Mouse (Mus musculus): Measurements from ENCODE around the gene Ltbp3. TPM values are rescaled to one million over a fixed set of nuclear protein-coding genes. Genes with fewer than 3 reads are reported as not detected.

Gene Ltbp3
- polyA plus RNA-seq, 1 experiment = 11.4 TPM

DNA sequence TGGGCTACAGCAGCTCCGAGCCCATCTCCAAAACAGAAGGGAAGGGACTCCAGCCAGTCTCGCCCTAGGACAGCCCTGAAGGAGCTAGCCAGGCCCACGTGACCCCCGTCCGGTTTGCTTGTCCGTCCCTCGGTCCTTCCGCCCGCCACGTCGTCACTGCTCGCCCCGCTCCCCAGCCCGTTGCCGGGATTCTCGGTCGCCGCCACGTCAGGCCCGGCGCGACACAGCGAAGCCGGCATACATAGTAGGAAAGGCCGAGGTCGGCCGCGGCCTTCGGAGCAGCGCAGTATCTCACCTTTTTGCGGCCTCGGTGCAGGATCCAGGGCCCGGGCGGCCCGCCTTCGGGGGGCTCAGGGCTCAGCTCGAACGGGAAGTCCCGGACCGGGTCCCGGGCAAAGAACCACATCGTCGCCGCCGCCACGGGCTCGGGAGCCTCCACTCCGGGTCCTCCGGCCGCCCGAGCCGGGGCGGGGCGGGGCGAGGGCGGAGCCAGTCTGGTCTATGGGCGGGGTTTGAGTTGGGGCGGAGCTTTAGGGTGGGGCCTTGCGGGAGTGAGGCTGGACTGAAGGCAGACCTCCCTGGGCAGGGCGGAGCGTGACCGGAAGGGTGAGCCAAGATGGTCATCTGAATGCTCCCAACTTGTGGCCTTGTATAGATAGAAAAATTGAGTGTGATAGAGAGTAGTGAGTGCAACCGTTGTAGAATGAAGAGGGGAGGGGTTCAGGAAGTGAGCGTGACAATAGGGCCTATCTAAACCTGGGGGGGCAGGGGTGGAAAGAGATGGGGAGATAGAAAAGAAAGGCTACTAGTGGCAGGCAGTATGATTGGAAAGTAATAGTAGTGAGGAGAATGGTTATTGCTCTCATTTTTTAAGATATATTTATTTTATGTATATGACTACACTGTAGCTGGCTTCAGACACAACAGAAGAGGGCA lies 30.5 kb downstream of the Ltbp3 start, which contains the start of gene Scyl1:
TSS of gene Scyl1 (minus strand) at position 495 of the 936 bp plus-strand sequence.
- H3K27ac ChIP-seq (ENCODE audit: insufficient read depth, low read depth, low read length) = peak within 1 kb of the TSS; percentile 79
- H3K4me1 ChIP-seq (ENCODE audit: control insufficient read depth, insufficient read depth, low read length) = peaks cover 8% of the 10 kb centered on the region
- peak within 1 kb of the TSS; percentile 80 for H3K4me3 ChIP-seq (ENCODE audit: insufficient read depth, low read length)
- TF ChIP-seq POLR2A (IDR thresholded peaks at IDR 0.05; ENCODE audit: borderline replicate concordance, low read depth, low read length) (no peak), CTCF (IDR thresholded peaks at IDR 0.05; ENCODE audit: low read depth, low read length) (no peak)

DNA sequence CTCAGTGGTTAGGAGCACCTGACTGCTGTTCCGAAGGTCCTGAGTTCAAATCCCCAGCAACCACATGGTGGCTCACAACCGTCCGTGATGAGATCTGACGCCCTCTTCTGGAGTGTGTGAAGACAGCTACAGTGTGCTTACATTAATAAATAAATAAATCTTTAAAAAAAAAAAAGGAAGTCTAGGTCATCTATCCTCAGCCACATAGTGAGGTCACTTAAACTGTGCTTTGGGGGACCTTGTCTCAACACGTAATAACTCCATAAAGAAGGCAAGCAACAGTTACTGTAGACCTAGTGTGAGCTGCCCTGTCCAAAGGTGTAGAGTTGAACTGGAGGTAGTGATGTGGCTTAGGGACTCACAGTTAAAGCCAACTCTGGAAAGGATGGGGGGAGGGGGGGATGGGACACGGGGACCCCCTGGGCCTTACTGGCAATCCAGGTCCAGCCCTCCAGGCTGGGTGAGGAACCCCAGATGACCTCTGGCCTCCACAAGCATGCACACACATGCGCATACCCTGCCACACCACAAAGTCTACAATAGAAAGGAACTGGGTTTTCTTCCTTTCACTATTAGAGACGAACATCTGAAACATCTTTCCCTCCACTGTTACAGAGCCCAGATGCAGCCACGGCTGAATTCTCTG lies 36.8 kb downstream of the Ltbp3 start:
- H3K27ac ChIP-seq (ENCODE audit: insufficient read depth, low read depth, low read length) = no peak overlapping the region
- H3K4me1 ChIP-seq (ENCODE audit: control insufficient read depth, insufficient read depth, low read length) = peaks cover 11% of the 10 kb centered on the region
- no peak for TF ChIP-seq POLR2A (IDR thresholded peaks at IDR 0.05; ENCODE audit: borderline replicate concordance, low read depth, low read length)
- peak; percentile 44; the same call in 1 of the 2 replicates for TF ChIP-seq CTCF (IDR thresholded peaks at IDR 0.05; ENCODE audit: low read depth, low read length)
- no peak overlapping the region for H3K4me3 ChIP-seq (ENCODE audit: insufficient read depth, low read length)

DNA sequence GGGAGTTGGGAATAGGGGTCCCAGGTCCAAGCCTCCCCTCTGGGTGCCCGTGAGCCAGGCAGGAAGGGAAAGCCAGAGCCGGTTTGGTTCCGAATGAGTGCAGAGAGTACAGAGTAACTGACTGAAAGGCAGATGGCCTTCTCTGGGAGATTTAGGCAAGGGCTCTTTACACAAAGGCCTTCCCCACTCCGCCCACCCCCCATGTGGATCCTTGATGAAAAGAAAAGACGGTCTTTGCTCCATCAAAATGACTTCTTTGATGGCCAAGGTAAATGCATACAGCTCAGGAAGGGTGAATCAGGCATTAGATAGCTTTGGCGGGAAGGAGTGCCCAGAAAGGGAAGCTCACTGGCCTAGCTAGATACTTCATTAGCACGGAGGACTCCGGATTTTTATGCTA lies 37.6 kb downstream of the Ltbp3 start:
- Histone ChIP-seq H3K27ac (ENCODE audit: insufficient read depth, low read depth, low read length) (no peak overlapping the region), H3K4me1 (ENCODE audit: control insufficient read depth, insufficient read depth, low read length) (peaks cover 11% of the 10 kb centered on the region), H3K4me3 (ENCODE audit: insufficient read depth, low read length) (no peak overlapping the region)
- TF ChIP-seq POLR2A (IDR thresholded peaks at IDR 0.05; ENCODE audit: borderline replicate concordance, low read depth, low read length) (no peak), CTCF (IDR thresholded peaks at IDR 0.05; ENCODE audit: low read depth, low read length) (no peak)

DNA sequence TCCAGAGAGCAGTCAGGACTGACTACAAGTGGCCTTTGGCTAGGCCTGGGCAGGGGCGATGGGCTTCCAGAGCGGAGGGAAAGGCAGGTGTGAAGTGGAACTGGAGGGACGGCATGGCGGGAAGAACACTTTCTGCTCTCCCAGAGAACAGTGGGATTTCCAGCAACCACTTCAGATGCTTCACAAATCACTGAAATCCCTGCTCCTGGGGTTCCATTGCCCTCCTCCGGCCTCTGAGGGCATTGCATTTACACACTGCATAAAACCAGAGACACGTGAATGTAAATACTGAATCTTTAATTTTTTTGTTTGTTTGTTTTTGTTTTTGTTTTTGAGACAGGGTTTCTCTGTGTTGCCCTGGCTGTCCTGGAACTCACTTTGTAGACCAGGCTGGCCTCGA lies 39.5 kb downstream of the Ltbp3 start:
- Histone ChIP-seq H3K4me3 (ENCODE audit: insufficient read depth, low read length) (no peak overlapping the region), H3K27ac (ENCODE audit: insufficient read depth, low read depth, low read length) (no peak overlapping the region), H3K4me1 (ENCODE audit: control insufficient read depth, insufficient read depth, low read length) (peaks cover 11% of the 10 kb centered on the region)
- no peak for TF ChIP-seq CTCF (IDR thresholded peaks at IDR 0.05; ENCODE audit: low read depth, low read length)
- TF ChIP-seq POLR2A (IDR thresholded peaks at IDR 0.05; ENCODE audit: borderline replicate concordance, low read depth, low read length) = no peak

DNA sequence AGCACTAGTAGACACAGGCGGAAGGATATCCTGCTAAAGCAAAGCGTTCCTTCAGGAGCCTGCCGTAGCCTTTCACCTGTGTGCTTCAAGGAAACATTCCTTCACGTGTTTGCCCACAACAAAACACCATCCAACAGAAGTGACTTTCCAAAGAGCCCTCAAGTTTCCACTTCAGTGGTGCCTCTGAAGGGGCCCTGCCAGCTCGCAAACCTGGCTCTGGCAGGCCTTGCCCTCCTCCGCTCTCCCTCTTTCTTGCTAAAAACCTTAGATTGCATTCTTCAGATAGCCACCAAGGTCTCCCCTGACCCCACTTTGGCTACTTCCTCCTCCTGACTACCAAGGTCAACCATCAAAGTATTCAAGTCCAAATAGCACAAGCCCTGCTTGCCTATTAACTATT lies 40.8 kb downstream of the Ltbp3 start:
- no peak overlapping the region for H3K27ac ChIP-seq (ENCODE audit: insufficient read depth, low read depth, low read length)
- H3K4me1 ChIP-seq (ENCODE audit: control insufficient read depth, insufficient read depth, low read length) = peaks cover 11% of the 10 kb centered on the region
- H3K4me3 ChIP-seq (ENCODE audit: insufficient read depth, low read length) = no peak overlapping the region
- TF ChIP-seq CTCF (IDR thresholded peaks at IDR 0.05; ENCODE audit: low read depth, low read length) (no peak), POLR2A (IDR thresholded peaks at IDR 0.05; ENCODE audit: borderline replicate concordance, low read depth, low read length) (no peak)

DNA sequence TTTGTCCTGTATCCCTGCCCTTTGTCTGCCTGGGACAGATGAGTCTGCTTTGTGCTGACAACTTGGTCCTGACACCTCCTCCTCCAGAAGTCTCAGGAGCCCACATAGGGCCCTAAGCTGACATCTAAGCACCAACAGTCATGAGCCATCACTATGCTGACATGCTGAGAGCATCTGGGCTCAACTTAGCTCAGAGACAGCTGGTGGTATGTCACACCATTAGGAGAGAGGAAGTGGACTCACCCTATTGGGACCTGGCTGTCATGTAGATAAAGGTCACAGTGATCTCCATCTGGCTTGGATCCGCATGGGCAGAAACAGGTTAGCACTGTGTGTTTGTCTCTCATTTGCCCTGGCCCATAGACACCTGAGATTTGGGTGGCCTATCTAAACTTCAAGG lies 41.4 kb downstream of the Ltbp3 start:
- no peak for TF ChIP-seq POLR2A (IDR thresholded peaks at IDR 0.05; ENCODE audit: borderline replicate concordance, low read depth, low read length)
- TF ChIP-seq CTCF (IDR thresholded peaks at IDR 0.05; ENCODE audit: low read depth, low read length) = no peak
- no peak overlapping the region for H3K27ac ChIP-seq (ENCODE audit: insufficient read depth, low read depth, low read length)
- no peak overlapping the region for H3K4me3 ChIP-seq (ENCODE audit: insufficient read depth, low read length)
- peaks cover 14% of the 10 kb centered on the region for H3K4me1 ChIP-seq (ENCODE audit: control insufficient read depth, insufficient read depth, low read length)

DNA sequence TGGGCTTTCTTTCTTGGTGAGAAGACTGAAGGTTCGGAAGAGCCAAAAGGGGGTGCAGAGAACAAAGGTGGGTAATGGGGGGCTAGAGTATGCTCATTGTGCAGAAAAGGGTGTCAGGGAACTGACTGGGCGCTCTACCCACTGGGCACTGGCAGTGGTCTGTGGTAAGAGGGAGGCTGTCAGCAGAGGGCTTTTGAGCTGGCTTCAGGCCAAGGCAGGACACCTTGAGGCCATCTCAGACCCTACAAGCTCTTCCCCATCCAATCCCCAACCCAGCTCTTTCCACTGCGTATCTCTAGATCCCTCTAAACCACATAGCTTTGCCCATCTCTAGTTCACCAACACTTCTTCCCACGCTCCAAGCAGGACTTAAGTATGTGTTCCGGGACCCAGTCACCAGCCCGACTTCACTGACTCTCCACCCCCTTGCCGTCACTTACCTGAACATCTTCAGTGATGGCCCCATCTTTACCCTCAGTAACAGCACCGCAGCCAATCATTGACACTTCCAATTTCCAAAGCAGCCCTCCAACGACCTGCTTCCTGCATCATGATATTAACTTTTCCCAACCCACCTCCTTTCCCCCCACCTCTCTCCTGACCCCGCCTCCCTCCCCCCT lies 44.4 kb downstream of the Ltbp3 start:
- TF ChIP-seq CTCF (IDR thresholded peaks at IDR 0.05; ENCODE audit: low read depth, low read length) (no peak), POLR2A (IDR thresholded peaks at IDR 0.05; ENCODE audit: borderline replicate concordance, low read depth, low read length) (no peak)
- peaks cover 17% of the 10 kb centered on the region for H3K4me1 ChIP-seq (ENCODE audit: control insufficient read depth, insufficient read depth, low read length)
- no peak overlapping the region for H3K27ac ChIP-seq (ENCODE audit: insufficient read depth, low read depth, low read length)
- no peak overlapping the region for H3K4me3 ChIP-seq (ENCODE audit: insufficient read depth, low read length)

DNA sequence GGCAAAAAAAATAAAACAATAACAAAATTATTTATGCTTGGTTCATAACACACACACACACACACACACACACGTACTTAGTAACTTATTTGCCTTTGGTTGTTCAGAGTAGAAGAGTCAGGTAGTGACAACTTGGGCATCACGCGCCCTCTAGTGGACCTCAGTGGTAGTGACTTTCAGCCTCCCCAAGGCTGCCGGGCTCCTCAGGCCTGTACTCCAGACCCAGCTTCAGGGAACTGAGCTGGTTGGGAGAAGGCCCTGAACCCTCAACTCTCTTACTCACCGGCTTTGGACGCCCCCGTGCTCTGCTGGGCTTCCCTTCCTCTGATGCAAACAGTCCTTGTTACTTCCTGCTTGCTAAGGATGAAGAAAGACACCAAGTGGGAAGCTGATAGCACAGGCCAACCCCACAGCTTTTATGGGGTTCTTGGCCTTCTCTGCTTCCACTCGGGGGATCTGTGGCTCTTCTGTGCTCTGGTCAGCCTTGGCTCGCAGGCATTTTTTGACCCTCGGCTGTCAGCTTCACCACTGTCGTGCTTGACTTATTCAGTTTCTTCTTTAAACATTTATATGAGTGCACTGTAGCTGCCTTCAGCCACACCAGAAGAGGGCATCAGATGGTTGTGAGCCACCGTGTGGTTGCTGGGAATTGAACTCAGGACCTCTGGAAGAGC lies 45.9 kb downstream of the Ltbp3 start:
- Histone ChIP-seq H3K4me3 (ENCODE audit: insufficient read depth, low read length) (no peak overlapping the region), H3K4me1 (ENCODE audit: control insufficient read depth, insufficient read depth, low read length) (peaks cover 17% of the 10 kb centered on the region), H3K27ac (ENCODE audit: insufficient read depth, low read depth, low read length) (peak overlapping the region; percentile 73)
- TF ChIP-seq POLR2A (IDR thresholded peaks at IDR 0.05; ENCODE audit: borderline replicate concordance, low read depth, low read length) = no peak
- TF ChIP-seq CTCF (IDR thresholded peaks at IDR 0.05; ENCODE audit: low read depth, low read length) = 0 out of 2 replicates have a peak, but pooled peaks have one; percentile 38

DNA sequence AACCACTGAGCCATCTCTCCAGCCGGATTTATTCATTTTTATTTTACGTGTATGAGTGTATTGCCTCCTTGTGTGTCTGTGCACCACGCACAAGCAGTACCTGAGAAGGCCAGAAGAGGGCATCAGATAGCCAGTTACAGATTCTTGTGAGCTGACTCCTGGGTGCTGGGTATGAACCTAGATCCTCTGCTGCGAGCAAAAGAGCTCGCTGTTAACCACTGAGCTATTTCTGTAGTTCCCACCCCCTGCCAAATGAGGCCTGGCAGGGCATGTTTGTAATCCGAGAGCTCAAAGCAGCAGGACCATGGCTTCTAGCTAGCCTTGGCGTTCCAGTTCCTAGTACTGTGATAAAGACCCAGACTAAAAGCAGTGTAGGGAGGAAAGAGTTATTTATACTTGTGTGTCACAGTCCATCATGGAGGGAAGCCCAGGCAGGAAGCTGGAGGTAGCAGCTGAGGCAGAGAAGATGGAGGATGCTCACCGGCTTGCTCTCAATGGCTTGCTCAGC lies 46.5 kb downstream of the Ltbp3 start:
- TF ChIP-seq CTCF (IDR thresholded peaks at IDR 0.05; ENCODE audit: low read depth, low read length) (peak; percentile 46), POLR2A (IDR thresholded peaks at IDR 0.05; ENCODE audit: borderline replicate concordance, low read depth, low read length) (no peak)
- Histone ChIP-seq H3K4me1 (ENCODE audit: control insufficient read depth, insufficient read depth, low read length) (peaks cover 13% of the 10 kb centered on the region), H3K4me3 (ENCODE audit: insufficient read depth, low read length) (no peak overlapping the region), H3K27ac (ENCODE audit: insufficient read depth, low read depth, low read length) (peak overlapping the region; percentile 73)

All from bone marrow macrophage, adult 2 months (primary cell).